Mouse (Mus musculus): ENCODE measurements around the gene Tdrd6.

GRCm38 (mm10) chr17:43567992-43568888 is 61.9 kb downstream of the Tdrd6 start, which contains the start of gene Pla2g7:
- TF ChIP-seq CTCF (IDR thresholded peaks at IDR 0.05; ENCODE audit: low read depth) (no peak), EP300 (IDR thresholded peaks at IDR 0.05; ENCODE audit: low read depth) (no peak)

Measured in heart, postnatal 0 days (tissue).